Mouse (Mus musculus): Measurements from ENCODE around the gene Gys1.
"Not testable (repeated sequence)": the region's sequence is repeated elsewhere in the genome, so short reads cannot be mapped to it uniquely, and the experiment has no call there.

- TF ChIP-seq CTCF (IDR thresholded peaks at IDR 0.05; ENCODE audit: low read depth); EP300 (optimal IDR thresholded peaks at IDR 0.05): not testable (repeated sequence)
Observed at GRCm38 (mm10) chr7:45484985-45485384, 50.3 kb downstream of the Gys1 start.

All from stomach, postnatal 0 days (tissue).